Mouse (Mus musculus) G1E-ER4 (cell line): Measurements from ENCODE around the gene Gm4312. TPM values are rescaled to one million over a fixed set of nuclear protein-coding genes. Genes with fewer than 3 reads are reported as not detected.
"Not testable (repeated sequence)": the region's sequence is repeated elsewhere in the genome, so short reads cannot be mapped to it uniquely, and the experiment has no call there.

Experiments used
- GATA1 ChIP-seq: IDR thresholded peaks from one replicate; pipeline ENCODE4 v1.8.0; 2012; ENCODE audit warnings: low read length, inconsistent platforms
- polyA plus RNA-seq: library from polyadenylated mRNA; stranded (reverse); fragments of >175 nt; gene quantifications from 2 replicates; pipeline ENCODE4 v1.2.3, GENCODE M21; 2012

Gene Gm4312
- not detected in 2 replicates for polyA plus RNA-seq

DNA sequence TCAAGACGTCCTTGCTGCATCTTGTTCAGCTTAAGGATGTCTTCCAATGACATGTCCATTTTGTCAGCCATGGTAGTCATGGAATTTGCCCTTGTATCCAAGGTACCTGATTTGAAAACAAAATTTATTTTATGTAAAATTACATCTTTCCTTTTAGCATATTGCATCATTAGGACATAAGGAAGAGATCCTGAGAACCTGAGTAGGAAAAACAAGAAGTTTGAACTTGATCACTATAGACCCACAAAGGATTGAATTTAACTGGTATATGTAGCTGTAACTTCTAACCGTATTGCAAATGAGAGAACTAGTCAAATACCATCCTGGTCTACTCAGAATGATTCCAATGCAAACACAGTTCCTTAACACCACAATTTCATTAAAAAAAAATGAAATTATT lies at the start of gene Gm4312:
Gene Gm4312, minus strand, starts transcription at position 101 of the 400 bp plus-strand sequence.
- not testable (repeated sequence) for TF ChIP-seq GATA1

DNA sequence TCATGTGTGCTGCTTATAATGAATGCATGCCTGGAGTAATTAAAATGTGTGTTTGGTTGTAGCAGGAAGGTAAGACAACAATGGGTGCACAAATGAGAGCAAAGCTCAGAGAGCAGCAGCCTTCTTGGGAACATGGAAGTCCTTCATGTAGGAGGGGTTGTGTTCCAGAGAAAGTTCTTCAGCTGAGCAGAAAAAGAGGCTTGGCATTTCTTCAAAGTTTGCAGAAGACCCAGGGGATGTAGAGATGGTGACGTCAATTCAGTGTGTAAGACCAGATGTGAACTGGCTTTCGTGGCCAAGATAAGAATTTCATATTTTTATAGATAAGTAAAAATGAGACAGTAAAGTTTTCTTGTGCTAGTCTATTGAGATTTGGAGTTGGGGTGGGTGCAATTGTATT lies 45.2 kb upstream of the Gm4312 start:
- no peak for TF ChIP-seq GATA1

DNA sequence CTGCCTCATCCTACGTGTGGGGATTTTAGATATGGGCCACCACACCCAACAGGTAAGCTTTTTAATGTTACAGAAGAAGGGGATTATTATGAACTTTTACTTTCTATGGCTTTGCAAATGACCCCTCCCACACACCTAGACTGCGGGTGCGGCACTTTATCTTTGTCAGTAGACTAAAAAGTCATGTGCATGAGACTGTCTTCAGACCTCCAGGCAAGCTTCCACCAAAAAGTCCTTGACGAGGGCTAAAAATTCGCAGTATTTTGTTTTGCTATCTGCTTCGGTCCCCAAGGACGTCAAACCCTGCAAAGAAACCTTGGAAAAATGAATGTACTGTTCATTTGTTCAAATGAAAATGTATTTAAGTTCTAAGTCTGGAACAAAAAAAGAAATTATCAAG lies 33.2 kb upstream of the Gm4312 start:
- no peak for TF ChIP-seq GATA1

DNA sequence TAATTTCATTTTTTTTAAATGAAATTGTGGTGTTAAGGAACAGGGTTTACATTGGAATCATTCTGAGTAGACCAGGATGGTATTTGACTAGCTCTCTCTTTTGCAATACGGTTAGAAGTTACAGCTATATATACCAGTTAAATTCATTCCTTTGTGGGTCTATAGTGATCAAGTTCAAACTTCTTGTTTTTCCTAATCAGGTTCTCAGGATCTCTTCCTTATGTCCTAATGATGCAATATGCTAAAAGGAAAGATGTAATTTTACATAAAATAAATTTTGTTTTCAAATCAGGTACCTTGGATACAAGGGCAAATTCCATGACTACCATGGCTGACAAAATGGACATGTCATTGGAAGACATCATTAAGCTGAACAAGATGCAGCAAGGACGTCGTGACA lies 21.3 kb downstream of the Gm4312 start, which contains the start of gene Gm4307:
Gene Gm4307, plus strand, starts transcription at position 301 of the 400 bp plus-strand sequence.
- not testable (repeated sequence) for TF ChIP-seq GATA1

DNA sequence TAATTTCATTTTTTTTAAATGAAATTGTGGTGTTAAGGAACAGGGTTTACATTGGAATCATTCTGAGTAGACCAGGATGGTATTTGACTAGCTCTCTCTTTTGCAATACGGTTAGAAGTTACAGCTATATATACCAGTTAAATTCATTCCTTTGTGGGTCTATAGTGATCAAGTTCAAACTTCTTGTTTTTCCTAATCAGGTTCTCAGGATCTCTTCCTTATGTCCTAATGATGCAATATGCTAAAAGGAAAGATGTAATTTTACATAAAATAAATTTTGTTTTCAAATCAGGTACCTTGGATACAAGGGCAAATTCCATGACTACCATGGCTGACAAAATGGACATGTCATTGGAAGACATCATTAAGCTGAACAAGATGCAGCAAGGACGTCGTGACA lies 31.6 kb downstream of the Gm4312 start, which contains the start of gene Gm4305:
Gene Gm4305, plus strand, starts transcription at position 301 of the 400 bp plus-strand sequence.
- TF ChIP-seq GATA1 = not testable (repeated sequence)

DNA sequence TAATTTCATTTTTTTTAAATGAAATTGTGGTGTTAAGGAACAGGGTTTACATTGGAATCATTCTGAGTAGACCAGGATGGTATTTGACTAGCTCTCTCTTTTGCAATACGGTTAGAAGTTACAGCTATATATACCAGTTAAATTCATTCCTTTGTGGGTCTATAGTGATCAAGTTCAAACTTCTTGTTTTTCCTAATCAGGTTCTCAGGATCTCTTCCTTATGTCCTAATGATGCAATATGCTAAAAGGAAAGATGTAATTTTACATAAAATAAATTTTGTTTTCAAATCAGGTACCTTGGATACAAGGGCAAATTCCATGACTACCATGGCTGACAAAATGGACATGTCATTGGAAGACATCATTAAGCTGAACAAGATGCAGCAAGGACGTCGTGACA lies 36.7 kb downstream of the Gm4312 start, which contains the start of gene Gm4303:
Gene Gm4303, plus strand, starts transcription at position 301 of the 400 bp plus-strand sequence.
- TF ChIP-seq GATA1 = not testable (repeated sequence)

DNA sequence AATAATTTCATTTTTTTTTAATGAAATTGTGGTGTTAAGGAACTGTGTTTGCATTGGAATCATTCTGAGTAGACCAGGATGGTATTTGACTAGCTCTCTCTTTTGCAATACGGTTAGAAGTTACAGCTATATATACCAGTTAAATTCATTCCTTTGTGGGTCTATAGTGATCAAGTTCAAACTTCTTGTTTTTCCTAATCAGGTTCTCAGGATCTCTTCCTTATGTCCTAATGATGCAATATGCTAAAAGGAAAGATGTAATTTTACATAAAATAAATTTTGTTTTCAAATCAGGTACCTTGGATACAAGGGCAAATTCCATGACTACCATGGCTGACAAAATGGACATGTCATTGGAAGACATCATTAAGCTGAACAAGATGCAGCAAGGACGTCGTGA lies 41.8 kb downstream of the Gm4312 start, which contains the start of gene Gm4302:
Gene Gm4302, plus strand, starts transcription at position 301 of the 400 bp plus-strand sequence.
- not testable (repeated sequence) for TF ChIP-seq GATA1

DNA sequence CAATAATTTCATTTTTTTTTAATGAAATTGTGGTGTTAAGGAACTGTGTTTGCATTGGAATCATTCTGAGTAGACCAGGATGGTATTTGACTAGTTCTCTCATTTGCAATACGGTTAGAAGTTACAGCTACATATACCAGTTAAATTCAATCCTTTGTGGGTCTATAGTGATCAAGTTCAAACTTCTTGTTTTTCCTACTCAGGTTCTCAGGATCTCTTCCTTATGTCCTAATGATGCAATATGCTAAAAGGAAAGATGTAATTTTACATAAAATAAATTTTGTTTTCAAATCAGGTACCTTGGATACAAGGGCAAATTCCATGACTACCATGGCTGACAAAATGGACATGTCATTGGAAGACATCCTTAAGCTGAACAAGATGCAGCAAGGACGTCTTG lies 47.0 kb downstream of the Gm4312 start, which contains the start of gene Gm4301:
Gene Gm4301, plus strand, starts transcription at position 301 of the 400 bp plus-strand sequence.
- TF ChIP-seq GATA1 = not testable (repeated sequence)

Other genes with a start within 250 kb of the Gm4312 start
- not detected in 2 replicates for gene Gm4301, start 46.9 kb downstream of the Gm4312 start, polyA plus RNA-seq
- gene Gm4302, start 41.7 kb downstream of the Gm4312 start, polyA plus RNA-seq = not detected in 2 replicates
- not detected in 2 replicates for gene Gm4303, start 36.6 kb downstream of the Gm4312 start, polyA plus RNA-seq
- not detected in 2 replicates for gene Gm4305, start 31.5 kb downstream of the Gm4312 start, polyA plus RNA-seq
- gene Gm4307, start 21.2 kb downstream of the Gm4312 start, polyA plus RNA-seq = not detected in 2 replicates
- gene Tmtc3, start 104.8 kb upstream of the Gm4312 start, polyA plus RNA-seq = 4.4 and 6.3 TPM in 2 replicates
- gene Cep290, start 105.0 kb upstream of the Gm4312 start, polyA plus RNA-seq = 0.30 and 0.39 TPM in 2 replicates
- 6.4 and 13.8 TPM in 2 replicates for gene 4930430F08Rik, start 207.9 kb upstream of the Gm4312 start, polyA plus RNA-seq
- gene 1700017N19Rik, start 207.9 kb upstream of the Gm4312 start, polyA plus RNA-seq = not detected in 2 replicates